Mouse (Mus musculus): ENCODE measurements at regions not wholly inside any gene's neighbourhood (a gene's known extent, or its start where the extent isn't known, plus 50 kb on each side); places are given as distances from the start of the nearest gene placed in this dataset.
A peak's percentile ranks its signal among the peaks of the same experiment; 100 is the strongest.

- Histone ChIP-seq H3K79me2 (ENCODE audit: control insufficient read depth, insufficient read depth) (peaks cover 7% of the 10 kb centered on the region), H3K27me3 (ENCODE audit: control insufficient read depth, insufficient read depth, insufficient read length) (no peaks in the 10 kb centered on the region), H3ac (ENCODE audit: control insufficient read depth, insufficient read length, low read depth) (no peak overlapping the region), H3K4me3 (ENCODE audit: insufficient read depth, poor library complexity, severe bottlenecking) (no peak overlapping the region), H3K36me3 (ENCODE audit: control insufficient read depth, insufficient read depth) (peaks cover 10% of the 10 kb centered on the region), H3K79me3 (ENCODE audit: low read depth) (peaks cover 4% of the 10 kb centered on the region)
- peak; percentile 38 for TF ChIP-seq USF1 (IDR thresholded peaks at IDR 0.05; ENCODE audit: low read depth)
- no peak for TF ChIP-seq CEBPB (IDR thresholded peaks at IDR 0.05; ENCODE audit: low read depth)
- peak; percentile 44 for TF ChIP-seq MYOD1 (IDR thresholded peaks at IDR 0.05; ENCODE audit: control insufficient read depth, insufficient read length, low read depth)
- no peak for TF ChIP-seq MYOG (IDR thresholded peaks at IDR 0.05; ENCODE audit: control insufficient read depth, extremely low read depth, insufficient read length)
- peak; percentile 92 for TF ChIP-seq FOSL1 (IDR thresholded peaks at IDR 0.05; ENCODE audit: insufficient read depth, low read length, poor library complexity, severe bottlenecking)
- peak; percentile 61 for TF ChIP-seq MAX (IDR thresholded peaks at IDR 0.05)
- no peak for TF ChIP-seq CTCF (IDR thresholded peaks at IDR 0.05; ENCODE audit: control insufficient read depth, insufficient read depth, insufficient read length)
Observed at GRCm38 (mm10) chr15:10816213-10816621, 101.8 kb upstream of the Rai14 start.

- Histone ChIP-seq H3K27me3 (ENCODE audit: control insufficient read depth, insufficient read depth, insufficient read length) (no peaks in the 10 kb centered on the region), H3K36me3 (ENCODE audit: control insufficient read depth, insufficient read depth) (peaks cover 4% of the 10 kb centered on the region), H3K79me2 (ENCODE audit: control insufficient read depth, insufficient read depth) (peaks cover 3% of the 10 kb centered on the region), H3ac (ENCODE audit: control insufficient read depth, insufficient read length, low read depth) (no peak overlapping the region), H3K79me3 (ENCODE audit: low read depth) (peaks cover 3% of the 10 kb centered on the region), H3K4me3 (ENCODE audit: insufficient read depth, poor library complexity, severe bottlenecking) (no peak overlapping the region)
- TF ChIP-seq FOSL1 (IDR thresholded peaks at IDR 0.05; ENCODE audit: insufficient read depth, low read length, poor library complexity, severe bottlenecking) = peak; percentile 31
- TF ChIP-seq USF1 (IDR thresholded peaks at IDR 0.05; ENCODE audit: low read depth) = no peak
- TF ChIP-seq MAX (IDR thresholded peaks at IDR 0.05) = no peak
- peak; percentile 90 for TF ChIP-seq MYOD1 (IDR thresholded peaks at IDR 0.05; ENCODE audit: control insufficient read depth, insufficient read length, low read depth)
- TF ChIP-seq CTCF (IDR thresholded peaks at IDR 0.05; ENCODE audit: control insufficient read depth, insufficient read depth, insufficient read length) = no peak
- TF ChIP-seq CEBPB (IDR thresholded peaks at IDR 0.05; ENCODE audit: low read depth) = peak; percentile 82
- no peak for TF ChIP-seq MYOG (IDR thresholded peaks at IDR 0.05; ENCODE audit: control insufficient read depth, extremely low read depth, insufficient read length)
Observed at GRCm38 (mm10) chr15:10818216-10818615, 103.8 kb upstream of the Rai14 start.

- H3K79me3 ChIP-seq (ENCODE audit: low read depth) = no peaks in the 10 kb centered on the region
- H3ac ChIP-seq (ENCODE audit: control insufficient read depth, insufficient read length, low read depth) = peak overlapping the region; percentile 27
- no peaks in the 10 kb centered on the region for H3K36me3 ChIP-seq (ENCODE audit: control insufficient read depth, insufficient read depth)
- no peaks in the 10 kb centered on the region for H3K79me2 ChIP-seq (ENCODE audit: control insufficient read depth, insufficient read depth)
- peak; percentile 24 for TF ChIP-seq MYOD1 (IDR thresholded peaks at IDR 0.05; ENCODE audit: control insufficient read depth, insufficient read length, low read depth)
- TF ChIP-seq MAX (IDR thresholded peaks at IDR 0.05) = no peak
- H3K4me3 ChIP-seq (ENCODE audit: insufficient read depth, poor library complexity, severe bottlenecking) = no peak overlapping the region
- H3K27me3 ChIP-seq (ENCODE audit: control insufficient read depth, insufficient read depth, insufficient read length) = no peaks in the 10 kb centered on the region
Observed at GRCm38 (mm10) chr15:10818706-10819105, 104.3 kb upstream of the Rai14 start.

GRCm38 (mm10) chr15:10823933-10824332, 109.5 kb upstream of the Rai14 start:
- H3K27me3 ChIP-seq (ENCODE audit: control insufficient read depth, insufficient read depth, insufficient read length) = no peaks in the 10 kb centered on the region
- no peak overlapping the region for H3K4me3 ChIP-seq (ENCODE audit: insufficient read depth, poor library complexity, severe bottlenecking)
- no peaks in the 10 kb centered on the region for H3K79me3 ChIP-seq (ENCODE audit: low read depth)
- H3K79me2 ChIP-seq (ENCODE audit: control insufficient read depth, insufficient read depth) = no peaks in the 10 kb centered on the region
- no peaks in the 10 kb centered on the region for H3K36me3 ChIP-seq (ENCODE audit: control insufficient read depth, insufficient read depth)
- no peak overlapping the region for H3ac ChIP-seq (ENCODE audit: control insufficient read depth, insufficient read length, low read depth)
- no peak for TF ChIP-seq MYOG (IDR thresholded peaks at IDR 0.05; ENCODE audit: control insufficient read depth, extremely low read depth, insufficient read length)
- TF ChIP-seq FOSL1 (IDR thresholded peaks at IDR 0.05; ENCODE audit: insufficient read depth, low read length, poor library complexity, severe bottlenecking) = no peak
- TF ChIP-seq CTCF (IDR thresholded peaks at IDR 0.05; ENCODE audit: control insufficient read depth, insufficient read depth, insufficient read length) = no peak
- no peak for TF ChIP-seq MYOD1 (IDR thresholded peaks at IDR 0.05; ENCODE audit: control insufficient read depth, insufficient read length, low read depth)
- no peak for TF ChIP-seq MAX (IDR thresholded peaks at IDR 0.05)
- TF ChIP-seq USF1 (IDR thresholded peaks at IDR 0.05; ENCODE audit: low read depth) = no peak
- TF ChIP-seq CEBPB (IDR thresholded peaks at IDR 0.05; ENCODE audit: low read depth) = no peak

- TF ChIP-seq CTCF (IDR thresholded peaks at IDR 0.05; ENCODE audit: control insufficient read depth, insufficient read depth, insufficient read length) = no peak
- TF ChIP-seq MYOD1 (IDR thresholded peaks at IDR 0.05; ENCODE audit: control insufficient read depth, insufficient read length, low read depth) = no peak
- TF ChIP-seq MAX (IDR thresholded peaks at IDR 0.05) = no peak
- no peak for TF ChIP-seq USF1 (IDR thresholded peaks at IDR 0.05; ENCODE audit: low read depth)
- TF ChIP-seq FOSL1 (IDR thresholded peaks at IDR 0.05; ENCODE audit: insufficient read depth, low read length, poor library complexity, severe bottlenecking) = no peak
- no peak for TF ChIP-seq CEBPB (IDR thresholded peaks at IDR 0.05; ENCODE audit: low read depth)
- TF ChIP-seq MYOG (IDR thresholded peaks at IDR 0.05; ENCODE audit: control insufficient read depth, extremely low read depth, insufficient read length) = no peak
- no peak overlapping the region for H3K4me3 ChIP-seq (ENCODE audit: insufficient read depth, poor library complexity, severe bottlenecking)
- no peaks in the 10 kb centered on the region for H3K27me3 ChIP-seq (ENCODE audit: control insufficient read depth, insufficient read depth, insufficient read length)
- H3ac ChIP-seq (ENCODE audit: control insufficient read depth, insufficient read length, low read depth) = no peak overlapping the region
- H3K36me3 ChIP-seq (ENCODE audit: control insufficient read depth, insufficient read depth) = no peaks in the 10 kb centered on the region
- H3K79me2 ChIP-seq (ENCODE audit: control insufficient read depth, insufficient read depth) = no peaks in the 10 kb centered on the region
- no peaks in the 10 kb centered on the region for H3K79me3 ChIP-seq (ENCODE audit: low read depth)
Observed at GRCm38 (mm10) chr15:10829588-10829987, 115.2 kb upstream of the Rai14 start.

GRCm38 (mm10) chr15:10830478-10830877, 116.1 kb upstream of the Rai14 start:
- Histone ChIP-seq H3K79me2 (ENCODE audit: control insufficient read depth, insufficient read depth) (no peaks in the 10 kb centered on the region), H3K4me3 (ENCODE audit: insufficient read depth, poor library complexity, severe bottlenecking) (no peak overlapping the region), H3K36me3 (ENCODE audit: control insufficient read depth, insufficient read depth) (no peaks in the 10 kb centered on the region), H3K79me3 (ENCODE audit: low read depth) (no peaks in the 10 kb centered on the region), H3K27me3 (ENCODE audit: control insufficient read depth, insufficient read depth, insufficient read length) (no peaks in the 10 kb centered on the region), H3ac (ENCODE audit: control insufficient read depth, insufficient read length, low read depth) (no peak overlapping the region)
- no peak for TF ChIP-seq USF1 (IDR thresholded peaks at IDR 0.05; ENCODE audit: low read depth)
- TF ChIP-seq FOSL1 (IDR thresholded peaks at IDR 0.05; ENCODE audit: insufficient read depth, low read length, poor library complexity, severe bottlenecking) = no peak
- TF ChIP-seq MYOD1 (IDR thresholded peaks at IDR 0.05; ENCODE audit: control insufficient read depth, insufficient read length, low read depth) = no peak
- no peak for TF ChIP-seq CEBPB (IDR thresholded peaks at IDR 0.05; ENCODE audit: low read depth)
- TF ChIP-seq CTCF (IDR thresholded peaks at IDR 0.05; ENCODE audit: control insufficient read depth, insufficient read depth, insufficient read length) = no peak
- no peak for TF ChIP-seq MAX (IDR thresholded peaks at IDR 0.05)
- no peak for TF ChIP-seq MYOG (IDR thresholded peaks at IDR 0.05; ENCODE audit: control insufficient read depth, extremely low read depth, insufficient read length)

Data from C2C12 (cell line).